Mouse (Mus musculus): ENCODE measurements at regions not wholly inside any gene's neighbourhood (a gene's known extent, or its start where the extent isn't known, plus 50 kb on each side); places are given as distances from the start of the nearest gene placed in this dataset.

GRCm38 (mm10) chr2:93123829-93124228 is 63.5 kb upstream of the Trp53i11 start:
- WGBS: 78% methylated on average over 11 of the region's 11 CpGs
- no peak overlapping the region for H3K4me3 ChIP-seq (ENCODE audit: low read depth, low read length)
- H3K9ac ChIP-seq (ENCODE audit: low read depth, low read length): no peak overlapping the region
- no peak overlapping the region for H3K4me2 ChIP-seq
- no peaks in the 10 kb centered on the region for H3K4me1 ChIP-seq (replicated peaks; ENCODE audit: control insufficient read depth, insufficient read depth, low read length)
- ATAC-seq (replicated peaks; ENCODE audit: low FRiP score) (no peak), DNase-seq (ENCODE audit: low spot score) (no peak)
- no peak overlapping the region for H3K27ac ChIP-seq (ENCODE audit: low read depth, low read length)
- H3K27me3 ChIP-seq (replicated peaks; ENCODE audit: control insufficient read depth, insufficient read depth, low read length): no peaks in the 10 kb centered on the region; the same call in 1 of the 2 replicates
- no peaks in the 10 kb centered on the region for H3K9me3 ChIP-seq (ENCODE audit: control insufficient read depth, low read length)
- H3K36me3 ChIP-seq (ENCODE audit: control insufficient read depth, insufficient read depth, low read length): no peaks in the 10 kb centered on the region

- H3K27me3 ChIP-seq (replicated peaks; ENCODE audit: control insufficient read depth, insufficient read depth, low read length): no peaks in the 10 kb centered on the region
- DNase-seq (ENCODE audit: low spot score) (no peak), ATAC-seq (replicated peaks; ENCODE audit: low FRiP score) (no peak)
- no peak overlapping the region for H3K4me2 ChIP-seq
- H3K4me3 ChIP-seq (ENCODE audit: low read depth, low read length): no peak overlapping the region
- H3K27ac ChIP-seq (ENCODE audit: low read depth, low read length): no peak overlapping the region
- H3K9me3 ChIP-seq (ENCODE audit: control insufficient read depth, low read length): no peaks in the 10 kb centered on the region
- H3K4me1 ChIP-seq (replicated peaks; ENCODE audit: control insufficient read depth, insufficient read depth, low read length): peaks cover 3% of the 10 kb centered on the region
- no peak overlapping the region for H3K9ac ChIP-seq (ENCODE audit: low read depth, low read length)
- 79% methylated on average over 13 of the region's 13 CpGs for WGBS
- H3K36me3 ChIP-seq (ENCODE audit: control insufficient read depth, insufficient read depth, low read length): no peaks in the 10 kb centered on the region
These were observed 67.0 kb upstream of the Trp53i11 start for GRCm38 (mm10) chr2:93120386-93120785.

GRCm38 (mm10) chr2:93119001-93119400 is 68.3 kb upstream of the Trp53i11 start:
- no peaks in the 10 kb centered on the region for H3K36me3 ChIP-seq (ENCODE audit: control insufficient read depth, insufficient read depth, low read length)
- no peak overlapping the region for H3K4me3 ChIP-seq (ENCODE audit: low read depth, low read length)
- no peak overlapping the region for H3K4me2 ChIP-seq
- 78% methylated on average over 8 of the region's 8 CpGs for WGBS
- no peak overlapping the region for H3K9ac ChIP-seq (ENCODE audit: low read depth, low read length)
- H3K9me3 ChIP-seq (ENCODE audit: control insufficient read depth, low read length): no peaks in the 10 kb centered on the region
- ATAC-seq (replicated peaks; ENCODE audit: low FRiP score) (no peak), DNase-seq (ENCODE audit: low spot score) (no peak)
- H3K27ac ChIP-seq (ENCODE audit: low read depth, low read length): no peak overlapping the region
- H3K4me1 ChIP-seq (replicated peaks; ENCODE audit: control insufficient read depth, insufficient read depth, low read length): peaks cover 3% of the 10 kb centered on the region
- H3K27me3 ChIP-seq (replicated peaks; ENCODE audit: control insufficient read depth, insufficient read depth, low read length): no peaks in the 10 kb centered on the region

- Histone ChIP-seq H3K27me3 (replicated peaks; ENCODE audit: control insufficient read depth, insufficient read depth, low read length) (no peaks in the 10 kb centered on the region; the same call in 1 of the 2 replicates), H3K9me3 (ENCODE audit: control insufficient read depth, low read length) (no peaks in the 10 kb centered on the region), H3K27ac (ENCODE audit: low read depth, low read length) (no peak overlapping the region), H3K4me2 (no peak overlapping the region), H3K36me3 (ENCODE audit: control insufficient read depth, insufficient read depth, low read length) (no peaks in the 10 kb centered on the region), H3K9ac (ENCODE audit: low read depth, low read length) (no peak overlapping the region), H3K4me1 (replicated peaks; ENCODE audit: control insufficient read depth, insufficient read depth, low read length) (peaks cover 9% of the 10 kb centered on the region), H3K4me3 (ENCODE audit: low read depth, low read length) (no peak overlapping the region)
- ATAC-seq (replicated peaks; ENCODE audit: low FRiP score) (no peak), DNase-seq (ENCODE audit: low spot score) (no peak)
- 58% methylated on average over 3 of the region's 3 CpGs for WGBS
These were observed 69.3 kb upstream of the Prdm11 start for GRCm38 (mm10) chr2:93115303-93115702.

- Histone ChIP-seq H3K4me2 (no peak overlapping the region), H3K27ac (ENCODE audit: low read depth, low read length) (no peak overlapping the region), H3K27me3 (replicated peaks; ENCODE audit: control insufficient read depth, insufficient read depth, low read length) (no peaks in the 10 kb centered on the region; the same call in none of the 2 replicates), H3K36me3 (ENCODE audit: control insufficient read depth, insufficient read depth, low read length) (no peaks in the 10 kb centered on the region), H3K4me1 (replicated peaks; ENCODE audit: control insufficient read depth, insufficient read depth, low read length) (peaks cover 9% of the 10 kb centered on the region), H3K4me3 (ENCODE audit: low read depth, low read length) (no peak overlapping the region), H3K9me3 (ENCODE audit: control insufficient read depth, low read length) (no peaks in the 10 kb centered on the region), H3K9ac (ENCODE audit: low read depth, low read length) (no peak overlapping the region)
- ATAC-seq (replicated peaks; ENCODE audit: low FRiP score) (no peak), DNase-seq (ENCODE audit: low spot score) (no peak)
- WGBS: 78% methylated on average over 7 of the region's 7 CpGs
These were observed 68.0 kb upstream of the Prdm11 start for GRCm38 (mm10) chr2:93113929-93114328.

- Histone ChIP-seq H3K4me1 (replicated peaks; ENCODE audit: control insufficient read depth, insufficient read depth, low read length) (peaks cover 9% of the 10 kb centered on the region), H3K9ac (ENCODE audit: low read depth, low read length) (no peak overlapping the region), H3K27ac (ENCODE audit: low read depth, low read length) (no peak overlapping the region), H3K4me2 (0 out of 2 replicates have a peak overlapping the region, but pooled peaks have one; percentile 10), H3K4me3 (ENCODE audit: low read depth, low read length) (no peak overlapping the region), H3K9me3 (ENCODE audit: control insufficient read depth, low read length) (no peaks in the 10 kb centered on the region), H3K36me3 (ENCODE audit: control insufficient read depth, insufficient read depth, low read length) (no peaks in the 10 kb centered on the region), H3K27me3 (replicated peaks; ENCODE audit: control insufficient read depth, insufficient read depth, low read length) (no peaks in the 10 kb centered on the region; the same call in none of the 2 replicates)
- 7% methylated on average over 7 of the region's 7 CpGs for WGBS
- ATAC-seq (replicated peaks; ENCODE audit: low FRiP score) (no peak), DNase-seq (ENCODE audit: low spot score) (no peak)
These were observed 66.4 kb upstream of the Prdm11 start for GRCm38 (mm10) chr2:93112320-93112719.

GRCm38 (mm10) chr2:93110898-93111297 is 64.9 kb upstream of the Prdm11 start:
- peaks cover 6% of the 10 kb centered on the region for H3K4me1 ChIP-seq (replicated peaks; ENCODE audit: control insufficient read depth, insufficient read depth, low read length)
- H3K9me3 ChIP-seq (ENCODE audit: control insufficient read depth, low read length): no peaks in the 10 kb centered on the region
- H3K4me2 ChIP-seq: no peak overlapping the region
- ATAC-seq (replicated peaks; ENCODE audit: low FRiP score) (no peak), DNase-seq (ENCODE audit: low spot score) (no peak)
- H3K4me3 ChIP-seq (ENCODE audit: low read depth, low read length): no peak overlapping the region
- H3K27me3 ChIP-seq (replicated peaks; ENCODE audit: control insufficient read depth, insufficient read depth, low read length): peaks cover 3% of the 10 kb centered on the region
- WGBS: 77% methylated on average over 5 of the region's 5 CpGs
- no peak overlapping the region for H3K9ac ChIP-seq (ENCODE audit: low read depth, low read length)
- H3K36me3 ChIP-seq (ENCODE audit: control insufficient read depth, insufficient read depth, low read length): no peaks in the 10 kb centered on the region
- H3K27ac ChIP-seq (ENCODE audit: low read depth, low read length): no peak overlapping the region

GRCm38 (mm10) chr2:93106581-93106980 is 60.6 kb upstream of the Prdm11 start:
- H3K9me3 ChIP-seq (ENCODE audit: control insufficient read depth, low read length): no peaks in the 10 kb centered on the region
- WGBS: 53% methylated on average over 6 of the region's 6 CpGs
- H3K4me1 ChIP-seq (replicated peaks; ENCODE audit: control insufficient read depth, insufficient read depth, low read length): no peaks in the 10 kb centered on the region
- no peak overlapping the region for H3K4me2 ChIP-seq
- H3K27ac ChIP-seq (ENCODE audit: low read depth, low read length): no peak overlapping the region
- H3K4me3 ChIP-seq (ENCODE audit: low read depth, low read length): no peak overlapping the region
- no peak for ATAC-seq (replicated peaks; ENCODE audit: low FRiP score)
- no peak for DNase-seq (ENCODE audit: low spot score)
- no peak overlapping the region for H3K9ac ChIP-seq (ENCODE audit: low read depth, low read length)
- no peaks in the 10 kb centered on the region for H3K36me3 ChIP-seq (ENCODE audit: control insufficient read depth, insufficient read depth, low read length)
- H3K27me3 ChIP-seq (replicated peaks; ENCODE audit: control insufficient read depth, insufficient read depth, low read length): peaks cover 3% of the 10 kb centered on the region

GRCm38 (mm10) chr2:93101991-93102390 is 56.0 kb upstream of the Prdm11 start:
- no peak overlapping the region for H3K4me3 ChIP-seq (ENCODE audit: low read depth, low read length)
- H3K9me3 ChIP-seq (ENCODE audit: control insufficient read depth, low read length): no peaks in the 10 kb centered on the region
- H3K9ac ChIP-seq (ENCODE audit: low read depth, low read length): no peak overlapping the region
- H3K4me1 ChIP-seq (replicated peaks; ENCODE audit: control insufficient read depth, insufficient read depth, low read length): peaks cover 3% of the 10 kb centered on the region; the same call in 1 of the 2 replicates
- no peak overlapping the region for H3K4me2 ChIP-seq
- no peaks in the 10 kb centered on the region for H3K36me3 ChIP-seq (ENCODE audit: control insufficient read depth, insufficient read depth, low read length)
- ATAC-seq (replicated peaks; ENCODE audit: low FRiP score) (no peak), DNase-seq (ENCODE audit: low spot score) (no peak)
- 85% methylated on average over 8 of the region's 8 CpGs for WGBS
- H3K27me3 ChIP-seq (replicated peaks; ENCODE audit: control insufficient read depth, insufficient read depth, low read length): peaks cover 3% of the 10 kb centered on the region; the same call in 1 of the 2 replicates
- H3K27ac ChIP-seq (ENCODE audit: low read depth, low read length): no peak overlapping the region

All from liver, embryonic 11.5 days (tissue).